Comparison of ENCODE assay signal across 9 mouse cellular contexts in the genomic region with DNA sequence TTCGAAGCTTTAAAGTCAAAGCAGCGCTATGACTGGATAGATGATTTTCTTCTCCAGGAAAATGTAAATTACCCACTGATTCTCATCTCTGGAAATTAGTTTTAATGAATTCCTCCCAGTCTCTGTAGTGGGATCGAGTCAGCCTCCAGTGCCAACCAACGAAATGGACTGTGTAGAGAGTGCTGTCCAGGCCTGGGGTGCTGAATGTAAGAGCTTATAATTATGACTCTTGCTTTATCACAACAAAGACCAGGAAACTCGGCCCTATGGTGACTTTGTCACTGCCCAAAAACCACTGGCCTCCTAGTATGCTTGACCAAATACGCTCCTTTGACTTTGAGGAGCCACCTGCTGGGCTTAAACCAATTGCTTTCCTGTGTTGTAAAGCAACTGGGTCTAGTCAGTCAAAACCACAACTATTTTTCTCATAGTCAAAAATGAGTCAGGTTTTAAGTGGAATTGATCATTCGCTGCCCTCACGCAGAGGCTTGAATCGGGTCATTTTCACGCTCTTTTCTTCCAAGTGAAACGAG. TPM values are rescaled to one million over a fixed set of nuclear protein-coding genes. Genes with fewer than 3 reads are reported as not detected.
DNase-seq lines count a peak whose midpoint lies in the region; ATAC-seq and TF ChIP-seq lines count a peak whose summit lies in the region.
"Had no signal": no experiment of that assay in that cellular context is flagged by ENCODE, and none has a peak within 500 bp of the region (broad histone marks: within the 10 kb centered on the region; RNA-seq: fewer than 3 reads in every experiment).

No protein-coding gene starts in this region.

- TF ChIP-seq POLR2A in myocyte (IDR thresholded peaks at IDR 0.05; ENCODE audit: insufficient read length, low read depth), result no peak

- no peaks in the 10 kb centered on the region for H3K79me2 ChIP-seq in myocyte (ENCODE audit: control insufficient read depth, insufficient read depth)

- ATAC-seq in lung, embryonic 14.5 days (ENCODE audit: insufficient read depth), result no peak
- ATAC-seq in hindbrain, postnatal 0 days, result no peak

- H3K4me3 ChIP-seq in lung, embryonic 14.5 days (ENCODE audit: low read depth, low read length), result no peak overlapping the region; the same call in 1 of the 2 replicates
- H3K4me3 ChIP-seq in hindbrain, postnatal 0 days (ENCODE audit: low read length), result peak overlapping the region; percentile 85
- no peak overlapping the region for H3K4me3 ChIP-seq in myocyte

- H3K36me3 ChIP-seq in lung, embryonic 14.5 days (ENCODE audit: insufficient read depth), result no peaks in the 10 kb centered on the region
- no peaks in the 10 kb centered on the region for H3K36me3 ChIP-seq in hindbrain, postnatal 0 days (ENCODE audit: insufficient read depth, low read length)
- no peaks in the 10 kb centered on the region for H3K36me3 ChIP-seq in myocyte (ENCODE audit: control insufficient read depth, insufficient read depth)

- no peak for TF ChIP-seq CTCF in lung, embryonic 14.5 days (IDR thresholded peaks at IDR 0.05; ENCODE audit: low read depth)
- TF ChIP-seq CTCF in hindbrain, postnatal 0 days (IDR thresholded peaks at IDR 0.05; ENCODE audit: low read depth), result no peak

- WGBS in lung, embryonic 14.5 days, result 25% methylated on average over 11 of the region's 11 CpGs
- WGBS in hindbrain, postnatal 0 days, result 16% methylated on average over 11 of the region's 11 CpGs

- H3ac ChIP-seq in myocyte (ENCODE audit: control insufficient read depth, insufficient read length), result no peak overlapping the region

- H3K4me1 ChIP-seq in lung, embryonic 14.5 days (ENCODE audit: insufficient read depth), result 0 out of 2 replicates have a peak, but pooled peaks cover 4% of the 10 kb centered on the region
- 0 out of 2 replicates have a peak, but pooled peaks cover 5% of the 10 kb centered on the region for H3K4me1 ChIP-seq in hindbrain, postnatal 0 days (ENCODE audit: insufficient read depth, low read length)

- no peaks in the 10 kb centered on the region for H3K9me3 ChIP-seq in lung, embryonic 14.5 days (ENCODE audit: low read depth, low read length)
- no peaks in the 10 kb centered on the region for H3K9me3 ChIP-seq in hindbrain, postnatal 0 days (ENCODE audit: low read length)

- no peak overlapping the region for H3K27ac ChIP-seq in lung, embryonic 14.5 days (ENCODE audit: low read depth)
- H3K27ac ChIP-seq in hindbrain, postnatal 0 days, result 0 out of 2 replicates have a peak overlapping the region, but pooled peaks have one; percentile 92

- DNase-seq in lung, embryonic 14.5 days, result peak; percentile 75
- no peak for DNase-seq in lung, postnatal 4 days
- peak; percentile 58 for DNase-seq in embryo, embryonic 11 days
- peak; percentile 21 for DNase-seq in hindbrain, postnatal 0 days (ENCODE audit: low spot score)
- DNase-seq in left cerebral cortex, adult 11 months (ENCODE audit: low spot score), result no peak
- no peak for DNase-seq in adrenal gland, postnatal 25 days
- no peak for DNase-seq in adipocyte (ENCODE audit: low spot score)
- DNase-seq: heart, adult 11 months had no signal

- H3K4me2 ChIP-seq in lung, embryonic 14.5 days, result peak overlapping the region; percentile 95
- H3K4me2 ChIP-seq in hindbrain, postnatal 0 days (ENCODE audit: low read depth, low read length), result peak overlapping the region; percentile 77
- peak overlapping the region; percentile 6 for H3K4me2 ChIP-seq in myocyte (ENCODE audit: low read depth)

- no peak overlapping the region for H3K9ac ChIP-seq in lung, embryonic 14.5 days
- peak overlapping the region; percentile 90 for H3K9ac ChIP-seq in hindbrain, postnatal 0 days (replicated peaks; ENCODE audit: low read length)

- H3K27me3 ChIP-seq in lung, embryonic 14.5 days (ENCODE audit: insufficient read depth, low read length), result peaks cover 41% of the 10 kb centered on the region
- H3K27me3 ChIP-seq in hindbrain, postnatal 0 days (ENCODE audit: insufficient read depth, low read length), result no peaks in the 10 kb centered on the region
- peaks cover 20% of the 10 kb centered on the region for H3K27me3 ChIP-seq in myocyte (ENCODE audit: control insufficient read depth, insufficient read depth, insufficient read length)

TF ChIP-seq in myocyte, 11 proteins besides CTCF, POLR2A, EP300 and RAD21:
- no peak for TF ChIP-seq POLR2AphosphoS2 (IDR thresholded peaks at IDR 0.05; ENCODE audit: insufficient read length, low read depth)
- TF ChIP-seq REST (IDR thresholded peaks at IDR 0.05; ENCODE audit: insufficient read depth, insufficient read length), result peak; percentile 82
- TF ChIP-seq SRF (IDR thresholded peaks at IDR 0.05; ENCODE audit: control insufficient read depth, insufficient read length, low read depth), result no peak

RNA-seq across cellular contexts. Expression of a gene that starts 41.9 kb away (rescaled TPM):
- 1.7 and 2.5 TPM in 2 replicates for polyA plus RNA-seq in lung, embryonic 14.5 days (2014; fragmentation: Nextera tagmentation; extraction: Ambion mirVana)
- total RNA-seq in hindbrain, postnatal 0 days (2014; rRNA removed), result 47.5 and 55.6 TPM in 2 replicates
- polyA plus RNA-seq in hindbrain, postnatal 0 days (2015; fragmentation: Nextera tagmentation; extraction: Ambion mirVana), result 9.6 and 10.4 TPM in 2 replicates
- not detected for polyA plus RNA-seq in myocyte (2012; fragmentation: generic; extraction: Trizol)
- total RNA-seq in adrenal gland, postnatal 25 days (2021), result 9.6 and 11.0 TPM in 2 replicates

RNA-seq across cellular contexts. Expression of a gene that starts 55.7 kb away (rescaled TPM):
- 46.9 and 47.0 TPM in 2 replicates for polyA plus RNA-seq in lung, embryonic 14.5 days (2014; fragmentation: Nextera tagmentation; extraction: Ambion mirVana)
- total RNA-seq in hindbrain, postnatal 0 days (2014; rRNA removed), result 87.5 and 93.8 TPM in 2 replicates
- polyA plus RNA-seq in hindbrain, postnatal 0 days (2015; fragmentation: Nextera tagmentation; extraction: Ambion mirVana), result 38.2 and 39.5 TPM in 2 replicates
- polyA plus RNA-seq in myocyte (2012; fragmentation: generic; extraction: Trizol), result 81.4 TPM
- total RNA-seq in adrenal gland, postnatal 25 days (2021), result 194 and 195 TPM in 2 replicates

Comparison
In these comparisons a context has a peak if more than half of its experiments do, and no peak if none do; other contexts are left out.
1. DNase-seq: peak in lung, embryonic 14.5 days (single experiment), embryo, embryonic 11 days (single experiment) and hindbrain, postnatal 0 days (single experiment); none in lung, postnatal 4 days (0 of 2), left cerebral cortex, adult 11 months (single experiment), adrenal gland, postnatal 25 days (single experiment) and adipocyte (single experiment).
2. H3K4me2 ChIP-seq: peak in every context shown above with its lines; median percentile 95 in lung, embryonic 14.5 days; 77 in hindbrain, postnatal 0 days; 6 in myocyte.